Mouse (Mus musculus) hindbrain, postnatal 0 days (tissue): ENCODE data around the gene Slc23a3. TPM values are rescaled to one million over a fixed set of nuclear protein-coding genes. Genes with fewer than 3 reads are reported as not detected.

ENCODE experiments used
- ATAC-seq: fragments of 200-750 bp; cut with Nextera tagmentation; 2 replicates; pipeline ENCODE4 v1.8.0; 2017; ENCODE audit warnings: mild to moderate bottlenecking, moderate TSS enrichment, moderate library complexity
- DNase-seq: peaks from one replicate; pipeline ENCODE4 v3.0.0-alpha.2; 2015; ENCODE audit warnings: low spot score
- H3K27ac ChIP-seq: fragments of 300-500 bp; sonication (generic); 2 replicates; pipeline ENCODE4 v1.5.1; 2014; ENCODE audit warnings: mild to moderate bottlenecking
- H3K27me3 ChIP-seq: fragments of 300-500 bp; sonication (generic); 2 replicates; pipeline ENCODE4 v1.6.1; 2014; ENCODE audit warnings: low read length, mixed read lengths; ENCODE audit not compliant: insufficient read depth
- H3K36me3 ChIP-seq: fragments of 300-500 bp; sonication (generic); 2 replicates; pipeline ENCODE4 v1.6.1; 2014; ENCODE audit warnings: low read length, mixed read lengths; ENCODE audit not compliant: insufficient read depth
- H3K4me1 ChIP-seq: fragments of 300-500 bp; sonication (generic); 2 replicates; pipeline ENCODE4 v1.6.1; 2014; ENCODE audit warnings: antibody characterized with exemption, low read length, mixed read lengths; ENCODE audit not compliant: insufficient read depth
- H3K4me2 ChIP-seq: fragments of 300-500 bp; sonication (generic); 2 replicates; pipeline ENCODE4 v1.6.1; 2014; ENCODE audit warnings: low read depth, mild to moderate bottlenecking, low read length, moderate library complexity, mixed read lengths
- H3K4me3 ChIP-seq: fragments of 300-500 bp; sonication (generic); 2 replicates; pipeline ENCODE4 v1.5.1; 2014; ENCODE audit warnings: low read length
- H3K9ac ChIP-seq: fragments of 300-500 bp; sonication (generic); replicated peaks from 2 replicates; pipeline ENCODE4 v1.6.1; 2014; ENCODE audit warnings: mild to moderate bottlenecking, low read length, moderate library complexity, mixed read lengths
- H3K9me3 ChIP-seq: fragments of 300-500 bp; sonication (generic); 2 replicates; pipeline ENCODE4 v1.6.1; 2016; ENCODE audit warnings: low read length, mixed read lengths
- CTCF ChIP-seq: IDR thresholded peaks from 2 replicates; pipeline ENCODE4 v1.5.1; 2016; ENCODE audit warnings: antibody characterized with exemption, control low read depth, low read depth
- WGBS: fragments of 180-500 bp; shearing (Covaris S2); extraction: QIAGEN DNeasy Blood & Tissue Kit; methylation state at CpG from one replicate; pipeline ENCODE4 v1.1.7; 2014; 5-methylcytosine and 5-hydroxymethylcytosine counted together
- polyA plus RNA-seq: library from polyadenylated mRNA; unstranded; fragments of >200 nt; fragmentation: Nextera tagmentation; extraction: Ambion mirVana; gene quantifications from 2 replicates; pipeline ENCODE4 v1.2.1, GENCODE M21; 2015
- total RNA-seq: library from RNA; depleted of rRNA; stranded (reverse); fragments of >200 nt; gene quantifications from 2 replicates; pipeline ENCODE4 v1.2.3, GENCODE M21; 2014

The Slc23a3 gene
- total and polyA plus RNA-seq, 2 experiments from 2014 or later = not detected

- WGBS = under 1% methylated on average over 58 of the region's 59 CpGs
- no peak for TF ChIP-seq CTCF
- peak within 1 kb of the TSS; percentile 63 for H3K9ac ChIP-seq
Observed at GRCm38 (mm10) chr1:75168472-75169464, 35.1 kb upstream of the Slc23a3 start, which contains the start of gene Zfand2b. Zfand2b (plus strand) TSS chr1:75168646.

GRCm38 (mm10) chr1:75168093-75168471, 34.4 kb upstream of the Slc23a3 start:
- DNase-seq (peak; percentile 42), ATAC-seq (peak; percentile 70)
- Histone ChIP-seq H3K4me3 (peak overlapping the region; percentile 75), H3K27ac (peak overlapping the region; percentile 82), H3K9me3 (no peaks in the 10 kb centered on the region), H3K4me2 (peak overlapping the region; percentile 72), H3K36me3 (peaks cover 31% of the 10 kb centered on the region), H3K4me1 (no peaks in the 10 kb centered on the region), H3K9ac (peak overlapping the region; percentile 63; the same call in 1 of the 2 replicates), H3K27me3 (no peaks in the 10 kb centered on the region)
- no peak for TF ChIP-seq CTCF
- WGBS = 11% methylated on average over 7 of the region's 7 CpGs

More at GRCm38 (mm10) chr1:75168472-75169464, 35.1 kb upstream of the Slc23a3 start, which contains the start of gene Zfand2b:
- no peaks in the 10 kb centered on the region for H3K27me3 ChIP-seq
- H3K4me2 ChIP-seq = peak within 1 kb of the TSS; percentile 72
- no peaks in the 10 kb centered on the region for H3K9me3 ChIP-seq
- H3K36me3 ChIP-seq = peaks cover 38% of the 10 kb centered on the region
- H3K4me3 ChIP-seq = peak within 1 kb of the TSS; percentile 75
- DNase-seq = peak; percentile 96
- no peaks in the 10 kb centered on the region for H3K4me1 ChIP-seq
- peak within 1 kb of the TSS; percentile 82 for H3K27ac ChIP-seq
- ATAC-seq = peak; percentile 97

GRCm38 (mm10) chr1:75160256-75160617, 26.5 kb upstream of the Slc23a3 start:
- no peak for DNase-seq
- no peak for ATAC-seq
- Histone ChIP-seq H3K4me2 (no peak overlapping the region), H3K4me1 (no peaks in the 10 kb centered on the region), H3K27ac (no peak overlapping the region), H3K9me3 (no peaks in the 10 kb centered on the region), H3K27me3 (no peaks in the 10 kb centered on the region), H3K36me3 (no peaks in the 10 kb centered on the region), H3K4me3 (no peak overlapping the region), H3K9ac (no peak overlapping the region)
- no peak for TF ChIP-seq CTCF
- WGBS = 79% methylated on average over 4 of the region's 4 CpGs

DNA sequence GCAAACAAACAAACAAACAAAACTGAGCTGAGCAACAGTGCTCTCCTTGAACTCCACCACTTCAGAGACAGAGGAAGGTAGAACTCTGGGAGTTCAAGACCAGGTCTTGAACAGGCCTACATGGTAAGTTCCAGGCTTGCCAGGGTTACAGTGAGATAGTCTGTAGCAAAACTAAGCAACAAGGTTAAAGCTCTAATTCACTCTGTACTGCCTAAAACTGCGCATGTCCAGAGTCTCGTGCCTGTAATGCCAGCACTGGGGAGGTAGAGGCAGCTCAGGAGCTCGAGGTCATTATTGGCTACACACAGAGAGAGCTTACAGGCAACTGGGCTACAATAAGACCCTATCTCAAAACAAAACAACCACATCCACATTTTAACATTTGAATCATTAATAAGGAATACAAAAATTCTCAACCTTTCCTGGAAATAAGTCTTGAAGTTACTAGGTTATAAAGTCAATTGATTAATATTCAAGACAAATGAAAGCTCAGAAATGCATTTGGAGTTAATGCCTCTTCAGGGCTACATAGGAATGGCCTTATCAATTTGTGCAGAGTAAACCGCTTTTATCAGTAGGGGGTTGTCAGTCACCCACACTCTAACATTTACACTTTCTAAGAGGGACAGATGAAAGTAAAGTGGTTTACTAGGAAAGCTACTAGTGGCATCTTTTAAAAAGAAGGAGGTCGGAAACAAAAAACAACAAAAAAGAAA, 26.0 kb upstream of the Slc23a3 start:
- Histone ChIP-seq H3K9me3 (no peaks in the 10 kb centered on the region), H3K36me3 (no peaks in the 10 kb centered on the region), H3K4me3 (no peak overlapping the region), H3K4me2 (no peak overlapping the region), H3K27me3 (no peaks in the 10 kb centered on the region), H3K27ac (no peak overlapping the region), H3K4me1 (no peaks in the 10 kb centered on the region), H3K9ac (no peak overlapping the region)
- ATAC-seq (no peak), DNase-seq (no peak)
- no peak for TF ChIP-seq CTCF
- 73% methylated on average over 5 of the region's 5 CpGs for WGBS

DNA sequence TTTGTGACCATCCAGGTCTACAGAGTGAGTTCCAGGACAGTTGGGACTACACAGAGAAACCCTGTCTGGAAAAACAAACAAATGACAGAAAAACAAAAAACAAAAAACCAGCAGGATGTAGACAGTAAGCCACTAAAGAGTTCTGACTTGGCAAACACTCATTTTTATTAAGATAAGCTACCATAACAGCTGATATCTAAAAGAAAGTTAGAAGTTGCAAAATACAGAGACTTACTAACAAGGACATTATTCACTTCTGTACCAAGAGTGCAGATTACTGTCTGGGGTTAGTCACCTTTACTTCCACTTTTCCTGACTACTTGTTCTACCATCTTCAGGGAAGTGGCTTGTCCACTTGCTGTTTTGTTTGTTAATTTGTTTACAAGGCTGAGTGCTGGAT, 25.3 kb upstream of the Slc23a3 start:
- Histone ChIP-seq H3K4me1 (no peaks in the 10 kb centered on the region), H3K36me3 (no peaks in the 10 kb centered on the region), H3K4me3 (no peak overlapping the region), H3K4me2 (no peak overlapping the region), H3K9ac (no peak overlapping the region), H3K9me3 (no peaks in the 10 kb centered on the region), H3K27ac (no peak overlapping the region), H3K27me3 (no peaks in the 10 kb centered on the region)
- no peak for ATAC-seq
- no peak for DNase-seq
- TF ChIP-seq CTCF = no peak

GRCm38 (mm10) chr1:75155837-75156236, 22.1 kb upstream of the Slc23a3 start:
- WGBS = 68% methylated on average over 3 of the region's 3 CpGs
- no peaks in the 10 kb centered on the region for H3K4me1 ChIP-seq
- H3K9ac ChIP-seq = no peak overlapping the region
- no peak for ATAC-seq
- no peaks in the 10 kb centered on the region for H3K36me3 ChIP-seq
- no peak overlapping the region for H3K4me3 ChIP-seq
- no peak for TF ChIP-seq CTCF
- H3K27ac ChIP-seq = no peak overlapping the region
- no peak for DNase-seq
- no peak overlapping the region for H3K4me2 ChIP-seq
- H3K27me3 ChIP-seq = no peaks in the 10 kb centered on the region
- H3K9me3 ChIP-seq = no peaks in the 10 kb centered on the region
